Mouse (Mus musculus): ENCODE data around the gene Col28a1. TPM values are rescaled to one million over a fixed set of nuclear protein-coding genes. Genes with fewer than 3 reads are reported as not detected.

The Col28a1 gene
- polyA plus RNA-seq, 1 experiment = 1.0 TPM

DNA sequence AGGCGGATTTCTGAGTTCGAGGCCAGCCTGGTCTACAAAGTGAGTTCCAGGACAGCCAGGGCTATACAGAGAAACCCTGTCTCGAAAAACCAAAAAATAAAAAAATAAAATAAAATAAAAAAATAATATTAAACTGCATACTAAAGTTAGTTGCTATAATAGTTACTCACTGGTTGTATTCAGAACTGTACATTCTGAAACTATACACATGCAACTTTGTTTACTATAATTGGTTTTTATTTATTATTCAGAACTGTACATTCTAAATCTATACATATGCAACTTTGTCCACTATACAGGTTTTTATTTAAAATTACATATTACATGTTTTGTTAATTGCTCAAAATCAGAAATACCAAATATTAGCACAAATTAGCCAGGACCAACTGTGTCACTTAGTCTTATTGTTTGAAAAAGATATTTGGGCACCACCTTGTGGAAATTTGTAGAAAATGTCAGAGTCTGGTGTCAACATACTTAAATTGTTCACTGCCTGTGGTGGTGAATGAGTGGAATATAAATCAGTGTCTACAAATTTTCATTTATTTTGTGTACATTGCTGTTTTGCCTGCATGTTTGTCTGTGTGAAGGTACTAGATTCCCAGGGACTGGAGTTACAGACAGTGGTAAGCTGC, 3.7 kb downstream of the Col28a1 start:
- H3K4me1 ChIP-seq (ENCODE audit: control insufficient read depth, insufficient read depth, low read length) = no peaks in the 10 kb centered on the region
- TF ChIP-seq POLR2A (IDR thresholded peaks at IDR 0.05; ENCODE audit: control insufficient read depth, low read depth, low read length) (no peak), CTCF (IDR thresholded peaks at IDR 0.05; ENCODE audit: control insufficient read depth, insufficient read depth, insufficient replicate concordance, low read depth, low read length) (no peak)
- no peaks in the 10 kb centered on the region for H3K36me3 ChIP-seq (ENCODE audit: control insufficient read depth, insufficient read depth, low read length)
- no peaks in the 10 kb centered on the region for H3K27me3 ChIP-seq (ENCODE audit: control insufficient read depth, insufficient read depth, low read length)
- no peak overlapping the region for H3K4me3 ChIP-seq (ENCODE audit: control insufficient read depth, low read depth, low read length)
- H3K27ac ChIP-seq (ENCODE audit: control insufficient read depth, insufficient read depth, low read depth, low read length) = no peak overlapping the region

- Histone ChIP-seq H3K4me3 (ENCODE audit: control insufficient read depth, low read depth, low read length) (no peak overlapping the region), H3K27ac (ENCODE audit: control insufficient read depth, insufficient read depth, low read depth, low read length) (no peak overlapping the region)
- TF ChIP-seq POLR2A (IDR thresholded peaks at IDR 0.05; ENCODE audit: control insufficient read depth, low read depth, low read length) (no peak), CTCF (IDR thresholded peaks at IDR 0.05; ENCODE audit: control insufficient read depth, insufficient read depth, insufficient replicate concordance, low read depth, low read length) (no peak)
Measured at GRCm38 (mm10) chr6:8178397-8178941, 13.9 kb downstream of the Col28a1 start.

GRCm38 (mm10) chr6:8176116-8176515, 16.3 kb downstream of the Col28a1 start:
- no peaks in the 10 kb centered on the region for H3K36me3 ChIP-seq (ENCODE audit: control insufficient read depth, insufficient read depth, low read length)
- no peak overlapping the region for H3K27ac ChIP-seq (ENCODE audit: control insufficient read depth, insufficient read depth, low read depth, low read length)
- H3K4me1 ChIP-seq (ENCODE audit: control insufficient read depth, insufficient read depth, low read length) = no peaks in the 10 kb centered on the region
- H3K4me3 ChIP-seq (ENCODE audit: control insufficient read depth, low read depth, low read length) = no peak overlapping the region
- no peak for TF ChIP-seq POLR2A (IDR thresholded peaks at IDR 0.05; ENCODE audit: control insufficient read depth, low read depth, low read length)
- TF ChIP-seq CTCF (IDR thresholded peaks at IDR 0.05; ENCODE audit: control insufficient read depth, insufficient read depth, insufficient replicate concordance, low read depth, low read length) = no peak
- H3K27me3 ChIP-seq (ENCODE audit: control insufficient read depth, insufficient read depth, low read length) = no peaks in the 10 kb centered on the region

More at GRCm38 (mm10) chr6:8178397-8178941, 13.9 kb downstream of the Col28a1 start:
- Histone ChIP-seq H3K27me3 (ENCODE audit: control insufficient read depth, insufficient read depth, low read length) (no peaks in the 10 kb centered on the region), H3K36me3 (ENCODE audit: control insufficient read depth, insufficient read depth, low read length) (no peaks in the 10 kb centered on the region), H3K4me1 (ENCODE audit: control insufficient read depth, insufficient read depth, low read length) (no peaks in the 10 kb centered on the region)

DNA sequence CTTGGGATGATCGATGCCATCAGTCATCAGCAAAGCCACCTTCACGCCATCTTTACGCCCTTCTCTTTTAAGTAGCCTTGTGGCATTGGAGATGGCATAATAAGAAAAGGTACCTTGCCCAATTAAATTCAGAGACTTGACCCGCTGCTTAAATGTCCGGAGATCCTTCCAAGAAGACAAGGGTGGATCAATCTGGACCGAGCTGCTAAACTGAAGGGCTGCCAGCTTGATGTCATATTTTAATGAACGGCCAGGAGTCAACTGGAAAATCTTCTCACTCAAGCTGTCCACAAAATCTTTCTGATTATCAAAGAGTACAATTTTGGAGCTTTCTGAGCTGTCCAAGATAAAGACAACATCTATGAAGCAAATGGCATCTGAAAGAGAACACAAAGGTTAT, 17.1 kb downstream of the Col28a1 start:
- Histone ChIP-seq H3K4me3 (ENCODE audit: control insufficient read depth, low read depth, low read length) (no peak overlapping the region), H3K36me3 (ENCODE audit: control insufficient read depth, insufficient read depth, low read length) (no peaks in the 10 kb centered on the region), H3K27me3 (ENCODE audit: control insufficient read depth, insufficient read depth, low read length) (no peaks in the 10 kb centered on the region), H3K27ac (ENCODE audit: control insufficient read depth, insufficient read depth, low read depth, low read length) (no peak overlapping the region), H3K4me1 (ENCODE audit: control insufficient read depth, insufficient read depth, low read length) (no peaks in the 10 kb centered on the region)
- TF ChIP-seq POLR2A (IDR thresholded peaks at IDR 0.05; ENCODE audit: control insufficient read depth, low read depth, low read length) = no peak
- no peak for TF ChIP-seq CTCF (IDR thresholded peaks at IDR 0.05; ENCODE audit: control insufficient read depth, insufficient read depth, insufficient replicate concordance, low read depth, low read length)

DNA sequence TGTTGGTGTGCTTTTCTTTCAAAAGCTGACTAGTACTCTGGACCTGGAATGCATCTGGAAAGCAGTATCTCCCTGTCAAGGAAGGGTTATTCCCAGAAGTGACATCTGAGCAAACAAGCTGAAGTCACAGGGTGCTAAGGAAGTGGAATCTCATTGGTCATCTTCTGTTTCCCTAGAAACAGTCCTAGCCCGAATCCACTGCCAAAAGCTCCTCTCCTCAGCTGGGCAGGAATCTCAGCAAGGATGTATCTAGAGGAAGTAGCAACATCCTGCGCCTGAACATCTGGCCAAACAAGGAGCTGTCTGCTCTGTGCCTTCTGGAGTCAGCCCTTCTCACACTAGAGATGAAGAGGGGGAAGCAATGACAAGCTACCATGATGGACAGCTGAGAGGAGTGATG, 18.4 kb downstream of the Col28a1 start:
- Histone ChIP-seq H3K27me3 (ENCODE audit: control insufficient read depth, insufficient read depth, low read length) (no peaks in the 10 kb centered on the region), H3K36me3 (ENCODE audit: control insufficient read depth, insufficient read depth, low read length) (no peaks in the 10 kb centered on the region), H3K4me1 (ENCODE audit: control insufficient read depth, insufficient read depth, low read length) (no peaks in the 10 kb centered on the region), H3K27ac (ENCODE audit: control insufficient read depth, insufficient read depth, low read depth, low read length) (no peak overlapping the region), H3K4me3 (ENCODE audit: control insufficient read depth, low read depth, low read length) (no peak overlapping the region)
- TF ChIP-seq CTCF (IDR thresholded peaks at IDR 0.05; ENCODE audit: control insufficient read depth, insufficient read depth, insufficient replicate concordance, low read depth, low read length) (no peak), POLR2A (IDR thresholded peaks at IDR 0.05; ENCODE audit: control insufficient read depth, low read depth, low read length) (no peak)

DNA sequence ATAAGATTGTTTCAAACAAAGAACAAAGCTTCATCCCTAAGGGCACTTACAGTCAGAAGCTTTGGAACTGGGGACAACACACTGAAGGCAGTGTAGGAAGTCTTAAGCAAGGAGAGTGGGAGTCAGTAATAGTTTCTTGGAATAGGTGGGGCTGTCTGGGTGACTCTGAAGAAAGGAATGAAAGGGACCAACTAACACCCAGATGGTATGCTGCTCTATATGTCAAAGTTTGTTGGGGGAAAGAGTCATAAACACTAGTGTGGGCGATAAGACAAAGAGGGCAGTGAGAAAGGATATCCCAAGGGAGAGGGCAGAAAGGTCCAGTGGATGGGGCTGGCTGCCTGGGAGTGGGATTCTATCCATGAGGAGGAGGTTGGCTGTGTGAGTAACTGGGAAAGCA, 20.3 kb downstream of the Col28a1 start:
- Histone ChIP-seq H3K4me1 (ENCODE audit: control insufficient read depth, insufficient read depth, low read length) (no peaks in the 10 kb centered on the region), H3K27ac (ENCODE audit: control insufficient read depth, insufficient read depth, low read depth, low read length) (no peak overlapping the region), H3K4me3 (ENCODE audit: control insufficient read depth, low read depth, low read length) (no peak overlapping the region), H3K36me3 (ENCODE audit: control insufficient read depth, insufficient read depth, low read length) (no peaks in the 10 kb centered on the region), H3K27me3 (ENCODE audit: control insufficient read depth, insufficient read depth, low read length) (no peaks in the 10 kb centered on the region)
- TF ChIP-seq POLR2A (IDR thresholded peaks at IDR 0.05; ENCODE audit: control insufficient read depth, low read depth, low read length) (no peak), CTCF (IDR thresholded peaks at IDR 0.05; ENCODE audit: control insufficient read depth, insufficient read depth, insufficient replicate concordance, low read depth, low read length) (no peak)

- no peak overlapping the region for H3K27ac ChIP-seq (ENCODE audit: control insufficient read depth, insufficient read depth, low read depth, low read length)
- TF ChIP-seq POLR2A (IDR thresholded peaks at IDR 0.05; ENCODE audit: control insufficient read depth, low read depth, low read length) (no peak), CTCF (IDR thresholded peaks at IDR 0.05; ENCODE audit: control insufficient read depth, insufficient read depth, insufficient replicate concordance, low read depth, low read length) (no peak)
- H3K27me3 ChIP-seq (ENCODE audit: control insufficient read depth, insufficient read depth, low read length) = no peaks in the 10 kb centered on the region
- no peak overlapping the region for H3K4me3 ChIP-seq (ENCODE audit: control insufficient read depth, low read depth, low read length)
- H3K36me3 ChIP-seq (ENCODE audit: control insufficient read depth, insufficient read depth, low read length) = no peaks in the 10 kb centered on the region
- H3K4me1 ChIP-seq (ENCODE audit: control insufficient read depth, insufficient read depth, low read length) = no peaks in the 10 kb centered on the region
Measured at GRCm38 (mm10) chr6:8164741-8165140, 27.7 kb downstream of the Col28a1 start.

Data from testis, adult 2 months (tissue).